Mouse (Mus musculus) heart, postnatal 0 days (tissue): ENCODE data around the gene Col4a2.

Source experiments
- CTCF ChIP-seq: IDR thresholded peaks from 2 replicates; pipeline ENCODE4 v1.5.1; 2016; ENCODE audit warnings: antibody characterized with exemption, control low read depth, low read depth
- EP300 ChIP-seq: IDR thresholded peaks from 2 replicates; pipeline ENCODE4 v1.6.1; 2016; ENCODE audit warnings: antibody characterized with exemption, low read depth

GRCm38 (mm10) chr8:11311681-11312348 is 790 bp upstream of the Col4a2 start:
- TF ChIP-seq CTCF (no peak), EP300 (no peak)
